Mouse (Mus musculus) colon, adult 2 months (tissue): ENCODE measurements around the gene Prokr2. TPM values are rescaled to one million over a fixed set of nuclear protein-coding genes. Genes with fewer than 3 reads are reported as not detected.

Experiments used
- polyA plus RNA-seq: library from polyadenylated mRNA; depleted of rRNA; stranded (reverse); fragments of >200 nt; gene quantifications from 2 replicates; pipeline ENCODE4 v1.2.3, GENCODE M21; 2012; rRNA removed

Prokr2 gene
- polyA plus RNA-seq = 0.03 TPM in 1 of 2 replicates, not detected in the other

GRCm38 (mm10) chr2:132385194-132385838 is at the start of gene Prokr2:
Gene Prokr2 (minus strand): TSS chr2:132385447.

Other genes with a start within 250 kb of the Prokr2 start
- 27.5 and 41.3 TPM in 2 replicates for gene Slc23a2, start 240.3 kb downstream of the Prokr2 start, polyA plus RNA-seq
- 85.8 and 206 TPM in 2 replicates for gene Tmem230, start 137.6 kb downstream of the Prokr2 start, polyA plus RNA-seq
- 60.5 and 72.4 TPM in 2 replicates for gene Pcna, start 132.1 kb downstream of the Prokr2 start, polyA plus RNA-seq
- gene Cds2, start 122.3 kb downstream of the Prokr2 start, polyA plus RNA-seq = 36.5 and 42.5 TPM in 2 replicates
- 3.5 and 3.6 TPM in 2 replicates for gene Gpcpd1, start 202.3 kb upstream of the Prokr2 start, polyA plus RNA-seq